Mouse (Mus musculus) frontal cortex, adult (tissue): ENCODE measurements around the gene Arf3.
"Not testable (repeated sequence)": the region's sequence is repeated elsewhere in the genome, so short reads cannot be mapped to it uniquely, and the experiment has no call there.

ENCODE experiments used
- ATAC-seq: cut with Nextera tagmentation; 2 replicates; pipeline ENCODE4 v1.9.2; 2017; ENCODE audit warnings: mild to moderate bottlenecking, moderate library complexity, mixed read lengths; ENCODE audit not compliant: low TSS enrichment

The Arf3 gene

DNA sequence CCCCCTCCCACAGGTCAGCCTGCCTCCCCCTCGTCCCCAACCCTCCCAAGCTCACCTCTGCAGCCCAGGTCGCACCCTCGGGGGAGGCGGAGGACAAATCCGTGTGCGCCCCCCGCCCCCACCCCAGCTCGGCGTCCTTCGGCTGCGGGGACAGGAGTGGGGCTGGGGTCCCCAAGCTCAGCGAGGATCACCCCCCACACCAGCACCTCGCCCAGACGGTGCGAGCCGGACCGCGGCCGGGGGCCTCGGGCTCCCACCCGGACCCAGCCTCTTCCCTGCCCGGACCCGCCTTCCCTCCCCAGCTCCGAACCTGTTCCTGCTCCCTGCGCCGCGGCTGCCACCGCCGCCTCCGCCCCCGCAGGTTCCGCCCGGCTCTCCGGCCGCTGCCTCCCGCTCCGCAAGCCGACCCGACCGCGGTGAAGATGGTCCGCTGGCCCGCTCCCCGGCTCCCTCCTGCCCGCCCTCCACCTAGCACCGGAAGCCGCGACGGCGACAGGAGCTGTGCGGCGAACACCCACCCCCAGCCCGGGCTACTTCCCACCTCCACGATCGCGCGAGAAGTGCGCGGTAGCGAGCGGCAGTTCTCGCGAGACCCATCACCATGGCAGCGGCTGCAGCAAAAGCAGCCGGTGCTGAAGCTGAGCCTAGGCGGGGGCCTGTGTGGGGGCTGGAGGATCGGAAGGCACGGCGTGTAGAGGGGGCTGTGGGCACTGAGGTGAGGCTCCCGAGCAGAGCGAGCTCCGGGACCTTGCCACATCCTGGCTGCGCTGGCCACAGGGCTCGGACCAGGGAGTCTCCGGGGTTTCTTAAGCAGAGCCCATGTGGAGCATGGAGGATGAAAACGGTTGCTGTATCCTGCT, at the start of gene Arf3:
Arf3 (minus strand) TSS at position 545 of the 860 bp plus-strand sequence.
- peak; percentile 93 for ATAC-seq

DNA sequence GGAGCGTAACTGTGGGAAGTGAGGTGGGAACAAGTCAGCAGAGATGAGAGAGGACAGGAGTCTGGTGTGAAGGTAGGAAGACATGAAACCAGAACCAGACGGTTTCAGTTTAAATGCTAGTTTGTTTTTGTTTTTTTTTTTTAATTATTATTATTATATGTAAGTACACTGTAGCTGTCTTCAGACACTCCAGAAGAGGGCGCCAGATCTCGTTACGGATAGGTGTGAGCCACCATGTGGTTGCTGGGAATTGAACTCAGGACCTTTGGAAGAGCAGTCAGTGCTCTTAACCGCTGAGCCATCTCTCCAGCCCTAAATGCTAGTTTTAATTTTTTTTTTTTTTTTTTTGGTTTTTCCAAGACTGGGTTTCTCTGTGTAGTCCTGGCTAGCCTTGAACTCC, 47.2 kb upstream of the Arf3 start:
- ATAC-seq = not testable (repeated sequence)

DNA sequence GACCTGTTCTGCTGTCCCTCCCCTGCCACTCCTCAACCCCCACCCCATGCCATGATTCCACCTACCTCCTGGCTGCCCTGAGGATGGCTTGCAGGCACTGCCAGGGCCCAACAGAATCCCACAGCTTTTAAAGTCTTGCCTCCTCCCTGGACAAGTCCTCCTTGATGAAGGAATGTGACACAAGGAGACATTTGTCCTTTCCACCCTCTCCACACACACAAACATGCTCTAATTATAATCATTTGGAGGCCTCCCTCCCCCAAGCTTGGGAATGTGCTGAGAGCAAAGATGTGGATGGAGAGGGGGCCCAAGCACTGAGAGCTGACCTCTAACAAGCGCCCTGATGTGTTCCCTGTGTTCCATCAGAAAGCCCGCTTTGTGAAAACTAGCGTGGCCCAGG, 46.4 kb upstream of the Arf3 start, which contains the start of gene Ddn:
Ddn (minus strand) TSS at position 101 of the 400 bp plus-strand sequence.
- no peak for ATAC-seq

DNA sequence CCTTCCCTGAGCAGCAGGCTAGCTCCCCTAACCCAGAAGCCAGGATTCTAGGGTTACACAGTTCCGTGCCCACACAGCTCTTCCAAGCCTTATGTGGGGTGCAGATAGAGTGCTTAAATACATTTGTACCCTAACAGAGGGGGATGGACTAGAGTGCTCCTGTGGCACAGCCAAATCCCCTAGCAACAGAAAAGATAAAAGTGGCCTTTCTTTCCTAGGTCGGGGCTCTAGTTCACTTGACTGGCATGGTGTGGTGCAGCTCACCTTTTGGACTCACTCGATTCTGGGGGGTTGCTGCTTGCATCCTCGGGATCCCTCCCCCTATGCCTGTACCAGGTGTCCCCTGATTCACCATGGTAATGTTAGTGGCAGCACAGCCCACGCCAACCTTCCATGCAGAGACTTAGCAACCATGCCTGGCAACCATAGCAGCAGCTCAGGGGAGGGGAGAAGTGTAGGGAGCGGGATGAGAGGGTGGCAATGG, 45.7 kb upstream of the Arf3 start:
- peak; percentile 64 for ATAC-seq

DNA sequence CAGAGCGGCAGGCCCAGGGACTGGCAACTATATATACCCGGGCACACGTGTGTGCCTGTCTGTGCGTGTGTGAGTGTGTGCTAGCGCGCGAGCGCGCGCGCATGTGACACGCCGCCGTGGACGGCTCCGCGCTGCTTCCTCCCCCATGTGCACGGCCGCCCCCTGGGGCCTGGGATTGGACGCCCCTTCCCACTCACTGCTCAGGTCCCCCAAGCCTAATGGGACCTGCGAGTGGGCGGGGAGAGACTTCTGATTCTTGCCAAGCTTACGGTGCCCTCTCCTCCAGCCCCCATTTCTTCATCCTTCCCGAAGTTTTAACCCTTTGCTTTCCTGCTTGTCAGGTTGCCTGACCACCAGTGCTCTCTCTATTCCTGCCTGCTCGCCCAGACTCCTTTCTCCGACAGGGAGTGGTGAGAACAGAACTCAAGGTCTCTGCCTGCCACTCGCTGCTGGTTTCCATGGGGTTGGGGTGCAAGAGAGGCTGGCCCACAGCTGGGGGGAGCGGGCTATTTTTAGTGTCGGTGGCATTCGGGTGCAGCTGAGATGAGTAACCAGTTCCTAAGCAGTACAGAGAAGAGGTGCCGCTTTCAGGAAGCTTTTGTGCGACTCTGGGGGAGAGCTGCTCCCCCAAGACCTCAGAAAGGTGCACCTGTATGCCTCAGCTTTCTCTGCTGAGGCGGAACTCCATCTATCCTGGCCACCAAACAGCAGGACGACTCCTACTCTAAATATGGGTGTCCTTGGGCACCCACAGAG, 45.1 kb upstream of the Arf3 start:
- ATAC-seq = peak; percentile 10

DNA sequence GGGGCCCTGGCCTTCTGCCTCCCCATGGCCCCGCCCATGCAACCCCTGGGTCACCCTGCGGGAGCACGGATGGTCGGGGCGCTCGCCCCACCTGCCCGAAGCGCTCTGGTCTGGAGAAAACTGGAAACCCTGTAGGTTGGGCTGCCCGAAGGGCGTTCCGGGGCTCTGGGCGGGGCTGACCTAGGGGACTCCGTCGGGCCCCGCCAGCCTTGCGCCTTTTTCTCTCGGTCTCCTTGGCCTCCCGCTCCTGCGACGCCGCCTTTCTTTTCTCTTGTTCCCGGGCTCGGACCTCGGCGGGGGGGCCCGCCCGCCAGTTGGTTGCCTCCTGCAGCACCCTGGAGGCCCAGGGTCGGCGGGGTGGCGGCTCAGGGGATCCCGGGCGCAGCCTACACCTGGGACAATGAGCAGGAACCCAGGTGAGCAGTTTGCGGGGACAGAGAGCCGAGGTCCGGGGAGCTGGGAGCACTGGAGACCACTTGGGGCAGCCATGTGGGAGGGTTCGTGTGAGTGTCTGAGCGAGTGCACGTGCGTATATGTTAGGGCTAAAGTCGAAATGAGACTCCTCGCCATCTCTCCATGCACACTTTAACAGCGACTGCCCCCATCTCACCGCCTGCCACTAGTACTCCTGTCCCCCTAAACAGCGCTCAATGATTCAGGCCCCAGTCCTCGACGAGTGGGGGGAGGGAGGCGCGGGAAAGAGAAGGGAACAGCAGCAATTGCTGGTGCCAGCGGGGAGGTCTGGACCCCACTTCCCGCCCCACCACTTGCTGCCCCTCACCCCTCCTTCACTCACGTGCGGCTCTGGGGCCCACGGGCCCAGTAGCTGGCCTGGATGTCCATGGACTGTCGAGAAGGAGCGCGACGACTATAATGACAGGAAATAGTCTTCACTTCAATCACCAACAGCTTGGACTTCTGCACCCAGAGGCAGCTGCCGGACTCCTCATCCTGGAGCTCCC, 44.1 kb upstream of the Arf3 start:
- no peak for ATAC-seq

DNA sequence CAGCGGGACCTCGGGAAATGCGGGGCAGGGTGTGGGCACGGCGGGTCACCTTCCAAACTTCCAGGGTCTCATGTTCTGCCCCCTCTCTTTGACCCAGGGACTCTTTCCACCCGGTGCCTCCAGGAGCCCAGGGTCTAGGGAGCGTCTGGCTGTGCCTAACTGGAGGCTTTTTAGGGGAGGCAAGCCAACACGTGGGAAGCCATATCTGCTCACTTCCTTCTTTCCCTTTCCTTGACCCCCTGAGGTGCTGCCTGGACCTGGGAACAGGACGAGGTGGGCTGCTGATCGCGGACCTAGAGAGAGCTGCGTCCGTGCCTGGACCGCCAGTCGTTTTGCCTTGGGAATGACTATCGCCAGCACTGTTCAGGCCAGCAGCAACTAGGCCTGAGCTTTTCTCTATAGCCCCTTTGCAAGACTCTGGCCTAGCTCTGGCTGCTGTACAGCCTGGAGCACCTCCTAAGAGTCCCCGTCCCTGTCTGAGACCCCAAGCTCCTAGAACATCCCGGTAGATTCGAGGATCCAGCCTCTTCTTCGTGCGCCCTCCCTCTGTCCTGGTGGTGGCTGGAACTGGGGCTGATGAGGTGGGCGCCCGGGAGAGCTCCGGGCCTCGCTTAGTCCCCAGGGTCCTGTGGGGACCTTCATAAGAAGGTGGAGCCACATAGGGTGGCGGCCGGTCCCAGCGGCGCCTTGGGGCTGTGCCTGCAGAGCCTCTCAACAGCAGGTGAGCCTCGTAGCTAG, 43.2 kb upstream of the Arf3 start:
- no peak for ATAC-seq

DNA sequence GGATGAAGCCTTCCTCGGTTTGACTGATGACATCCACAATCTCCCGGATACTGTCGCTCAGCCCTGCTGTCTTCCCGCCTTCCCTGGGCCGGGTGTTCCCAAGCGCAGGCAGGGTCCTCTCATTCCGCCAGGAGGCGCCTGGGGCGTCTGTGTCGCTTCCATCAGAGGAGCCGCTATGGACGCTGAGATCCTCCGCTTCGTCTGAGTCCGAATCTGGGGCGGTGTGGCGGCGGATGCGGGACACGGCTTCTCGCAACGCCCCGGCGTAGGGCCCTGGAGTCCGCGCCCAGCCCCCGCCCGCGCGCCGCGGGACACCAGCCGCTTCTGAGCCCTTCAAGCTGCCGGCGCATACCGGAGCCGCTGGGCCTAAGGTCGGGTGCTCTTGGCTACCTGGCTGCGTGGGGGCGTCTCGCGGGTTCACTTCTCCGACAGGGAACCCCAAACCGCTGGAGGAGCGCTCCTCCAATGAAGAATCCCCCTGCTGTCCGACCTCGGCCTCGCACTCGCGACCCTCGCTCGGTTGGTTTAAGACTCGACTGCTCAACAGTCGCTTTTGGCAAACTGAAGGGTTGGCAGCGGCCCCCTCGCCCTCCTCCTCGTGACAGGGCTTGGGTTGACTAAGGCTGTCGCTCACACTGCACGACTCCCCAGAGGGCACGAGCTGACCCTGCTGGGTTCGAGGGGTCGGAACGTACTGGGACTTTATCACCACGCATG, 42.5 kb upstream of the Arf3 start:
- ATAC-seq = peak; percentile 26; the same call in 1 of the 2 replicates

DNA sequence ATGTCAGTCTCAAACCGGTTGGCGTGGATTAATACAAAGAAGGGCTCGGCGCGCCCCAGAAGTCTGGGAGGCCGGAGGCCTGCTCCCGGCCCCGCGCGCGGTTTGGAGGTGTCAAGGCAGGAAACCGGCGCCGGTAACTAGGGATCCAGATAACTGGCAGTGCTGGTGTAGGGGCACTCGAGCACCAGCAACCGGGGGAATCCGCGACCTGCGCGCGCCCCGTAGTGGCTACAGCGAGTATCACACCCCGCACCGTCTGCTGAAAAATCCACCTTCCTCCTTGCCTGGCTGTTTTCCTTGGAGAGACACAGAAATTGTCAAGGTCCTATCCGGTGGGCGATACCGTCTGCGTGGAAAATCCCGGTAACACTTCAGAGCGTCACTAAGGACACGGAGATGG, 41.0 kb upstream of the Arf3 start:
- ATAC-seq = no peak

DNA sequence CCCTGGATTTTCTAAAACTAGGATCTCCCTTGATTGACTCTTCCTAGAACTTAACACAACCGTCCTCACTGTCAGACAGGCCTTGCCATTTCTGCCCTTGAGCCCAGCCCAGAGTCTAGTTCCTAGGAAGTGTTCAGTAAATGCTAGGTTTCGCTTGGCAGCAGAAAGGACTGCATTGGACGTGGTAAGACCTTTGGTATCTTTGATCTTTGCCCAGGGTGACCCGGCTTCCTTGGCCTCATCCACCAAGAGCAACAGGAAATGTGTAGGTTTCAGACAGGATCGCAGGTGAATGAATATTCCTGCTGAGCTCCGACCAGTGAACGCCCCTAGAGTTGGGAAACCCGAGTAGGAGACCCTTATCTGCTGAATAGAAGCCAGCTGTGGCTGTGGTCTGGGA, 39.9 kb upstream of the Arf3 start:
- no peak for ATAC-seq

DNA sequence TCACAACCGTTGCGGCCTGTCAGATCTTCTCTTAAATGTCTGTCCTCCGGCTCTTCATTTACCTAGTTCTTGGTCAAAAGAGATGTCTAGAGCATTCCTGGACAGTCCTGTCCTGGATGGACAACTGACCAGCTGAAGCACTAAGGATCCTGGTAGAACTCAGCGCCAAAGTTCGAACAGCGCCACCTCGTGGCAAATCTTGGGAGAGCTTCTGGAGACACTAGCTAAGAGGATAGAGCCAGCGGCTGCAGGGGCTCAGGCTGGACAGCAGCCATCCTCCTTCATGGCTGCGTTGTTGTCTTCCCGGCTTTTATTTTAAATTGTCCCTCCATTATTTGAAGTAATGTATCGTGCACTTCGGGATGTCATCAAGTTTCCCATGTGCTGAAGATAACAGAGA, 36.4 kb upstream of the Arf3 start:
- no peak for ATAC-seq

DNA sequence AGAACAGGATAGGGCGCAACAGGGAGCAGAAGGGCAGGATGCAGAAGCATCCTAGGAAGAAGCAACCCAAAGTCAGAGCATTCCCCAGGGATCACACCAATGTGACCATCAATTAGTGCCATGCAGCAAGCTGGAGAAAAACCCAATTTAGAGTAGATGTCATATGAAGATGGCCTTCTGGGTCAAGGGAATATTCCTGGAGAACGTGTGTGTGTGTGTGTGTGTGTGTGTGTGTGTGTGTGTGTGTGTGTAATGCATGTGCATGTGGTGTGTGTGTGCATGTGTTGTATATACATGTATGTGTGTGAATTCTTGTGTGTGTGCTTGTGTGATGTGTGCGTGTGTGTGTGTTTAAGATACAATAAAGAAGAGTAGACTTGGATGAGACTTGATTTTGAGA, 35.9 kb upstream of the Arf3 start:
- no peak for ATAC-seq

DNA sequence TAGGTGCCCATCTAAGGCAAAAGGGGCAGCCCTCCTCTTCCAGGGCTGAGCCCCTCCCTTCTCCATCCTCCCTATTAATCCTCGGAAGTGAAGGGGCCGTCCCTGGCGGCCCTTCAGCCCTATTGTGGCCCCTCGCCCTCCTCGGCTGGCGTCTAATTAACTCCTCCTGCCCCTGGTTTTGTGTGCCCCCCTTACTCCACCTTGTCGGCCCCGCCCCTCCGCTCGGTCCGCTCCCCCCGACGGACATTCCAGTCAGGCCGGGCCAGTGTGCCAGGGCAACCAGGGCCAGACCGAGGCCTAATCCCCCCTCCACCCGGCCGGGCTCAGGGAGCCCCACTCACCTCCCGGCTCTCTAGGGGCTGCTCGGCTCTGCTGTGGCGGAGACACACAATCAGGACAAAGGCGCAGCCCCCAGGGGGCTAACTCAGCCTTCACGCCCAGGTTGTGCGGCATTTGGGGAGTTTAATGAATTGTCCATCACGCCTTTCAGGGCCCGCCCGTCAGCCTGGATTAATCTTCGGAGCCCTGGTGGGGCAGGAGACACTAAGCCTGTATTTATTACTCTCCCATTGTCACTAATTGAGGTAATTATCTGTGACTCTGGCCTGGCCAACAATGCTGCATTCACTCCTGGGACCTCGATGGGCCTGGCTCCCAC, 35.0 kb upstream of the Arf3 start:
- ATAC-seq = no peak

DNA sequence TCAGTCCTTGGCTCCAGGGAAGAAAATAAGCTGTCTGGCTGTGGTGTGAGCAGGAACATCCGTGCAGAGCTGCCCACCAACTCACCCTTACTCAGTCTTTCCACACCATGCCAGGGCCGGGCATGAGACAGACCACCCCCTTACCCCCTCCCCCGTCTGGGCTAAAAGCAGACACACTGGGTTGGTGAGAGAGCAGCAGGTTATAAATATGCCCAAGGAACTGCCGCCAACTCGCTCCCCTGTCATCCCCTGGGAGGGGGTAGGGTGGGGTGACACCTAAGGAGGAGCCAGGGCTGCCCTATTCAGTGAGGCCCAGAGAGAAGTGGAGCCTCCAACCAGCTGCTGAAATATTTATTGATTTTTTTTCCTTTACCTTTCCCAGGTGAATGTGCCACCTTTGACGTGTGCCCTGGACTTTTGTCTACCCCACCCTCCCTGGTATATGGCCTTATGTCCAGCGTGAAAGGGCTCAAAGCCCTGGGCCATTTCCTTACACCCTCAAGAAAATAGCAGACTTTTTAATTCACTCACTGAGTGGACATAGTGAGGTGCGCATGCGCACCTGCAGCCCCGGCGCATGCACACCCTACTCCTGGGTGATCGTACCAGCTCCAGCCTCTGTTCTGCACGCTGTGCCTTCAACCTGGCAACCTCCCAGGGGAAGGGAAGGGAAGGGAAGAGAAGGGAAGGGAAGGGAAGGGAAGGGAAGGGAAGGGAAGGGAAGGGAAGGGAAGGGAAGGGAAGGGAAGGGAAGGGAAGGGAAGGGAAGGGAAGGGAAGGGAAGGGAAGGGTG, 34.0 kb upstream of the Arf3 start:
- peak; percentile 49 for ATAC-seq

DNA sequence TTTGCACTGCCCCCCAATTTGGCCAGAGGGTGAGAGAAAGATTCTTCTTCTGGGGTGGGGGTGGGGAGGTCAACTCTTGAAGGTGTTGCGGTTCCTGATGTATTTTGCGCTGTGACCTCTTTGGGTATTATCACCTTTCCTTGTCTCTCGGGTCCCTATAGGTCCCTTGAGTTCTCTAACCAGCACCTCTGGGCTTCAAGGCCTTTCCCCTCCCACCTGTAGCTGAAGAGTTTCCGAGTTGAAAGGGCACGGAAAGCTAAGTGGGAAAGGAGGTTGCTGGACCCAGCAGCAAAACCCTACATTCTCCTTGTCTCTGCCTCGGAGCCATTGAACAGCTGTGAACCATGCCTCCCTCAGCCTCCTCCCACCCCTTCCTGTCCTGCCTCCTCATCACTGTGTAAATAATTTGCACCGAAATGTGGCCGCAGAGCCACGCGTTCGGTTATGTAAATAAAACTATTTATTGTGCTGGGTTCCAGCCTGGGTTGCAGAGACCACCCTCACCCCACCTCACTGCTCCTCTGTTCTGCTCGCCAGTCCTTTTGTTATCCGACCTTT, 30.2 kb upstream of the Arf3 start:
- ATAC-seq = no peak

DNA sequence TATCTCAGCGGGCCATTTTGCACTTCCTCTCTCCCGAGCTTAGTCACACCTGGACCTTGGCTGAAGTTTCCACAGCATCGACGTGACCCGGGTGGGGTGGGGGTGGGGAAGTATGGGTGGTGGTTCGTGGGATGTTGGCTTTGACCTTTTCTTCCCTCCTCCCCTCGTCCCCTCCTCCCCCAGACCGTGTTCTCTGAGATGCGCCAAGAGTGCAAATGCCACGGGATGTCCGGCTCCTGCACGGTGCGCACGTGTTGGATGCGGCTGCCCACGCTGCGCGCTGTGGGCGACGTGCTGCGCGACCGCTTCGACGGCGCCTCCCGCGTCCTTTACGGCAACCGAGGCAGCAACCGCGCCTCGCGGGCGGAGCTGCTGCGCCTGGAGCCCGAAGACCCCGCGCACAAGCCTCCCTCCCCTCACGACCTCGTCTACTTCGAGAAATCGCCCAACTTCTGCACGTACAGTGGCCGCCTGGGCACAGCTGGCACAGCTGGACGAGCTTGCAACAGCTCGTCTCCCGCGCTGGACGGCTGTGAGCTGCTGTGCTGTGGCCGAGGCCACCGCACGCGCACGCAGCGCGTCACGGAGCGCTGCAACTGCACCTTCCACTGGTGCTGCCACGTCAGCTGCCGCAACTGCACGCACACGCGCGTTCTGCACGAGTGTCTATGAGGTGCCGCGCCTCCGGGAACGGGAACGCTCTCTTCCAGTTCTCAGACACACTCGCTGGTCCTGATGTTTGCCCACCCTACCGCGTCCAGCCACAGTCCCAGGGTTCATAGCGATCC, 29.4 kb upstream of the Arf3 start:
- ATAC-seq = peak; percentile 64

DNA sequence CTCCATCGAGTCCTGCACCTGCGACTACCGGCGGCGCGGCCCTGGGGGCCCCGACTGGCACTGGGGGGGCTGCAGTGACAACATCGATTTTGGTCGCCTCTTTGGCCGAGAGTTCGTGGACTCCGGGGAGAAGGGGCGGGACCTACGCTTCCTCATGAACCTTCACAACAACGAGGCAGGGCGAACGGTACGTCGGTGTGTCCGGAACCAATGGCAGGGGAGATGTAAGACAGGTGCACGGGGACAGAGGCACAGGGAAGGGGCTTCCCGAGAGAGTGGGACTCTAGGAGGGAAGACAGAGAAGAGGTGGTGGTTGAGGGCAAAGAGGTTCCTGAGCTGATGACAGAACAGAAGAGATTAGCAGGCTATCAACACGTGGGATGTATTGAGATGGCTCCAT, 28.8 kb upstream of the Arf3 start:
- ATAC-seq = no peak

DNA sequence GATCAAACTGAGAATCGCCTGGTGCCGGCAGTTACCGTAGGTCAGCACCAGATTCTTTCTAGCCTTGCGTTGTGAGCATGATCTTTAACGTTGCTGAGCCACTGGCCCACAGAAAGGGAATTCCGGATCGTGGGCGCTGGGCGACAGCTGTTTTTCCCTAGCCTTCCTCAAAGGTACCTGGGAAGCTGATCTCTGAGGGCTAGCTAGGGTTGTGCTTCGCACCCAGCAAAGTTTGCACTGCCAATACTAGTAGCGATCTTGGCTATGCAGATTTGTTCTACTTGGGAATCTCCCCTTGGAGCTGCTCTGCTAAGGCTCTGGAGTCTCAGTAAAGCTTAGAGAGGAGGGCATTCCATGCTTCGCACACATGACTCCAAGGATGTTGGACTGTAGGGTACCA, 28.2 kb upstream of the Arf3 start:
- no peak for ATAC-seq
